Mouse (Mus musculus) ES-E14 (cell line): Measurements from ENCODE around the gene Gsg1l.

ENCODE experiments used
- CHD2 ChIP-seq: IDR thresholded peaks from 2 replicates; pipeline ENCODE4 v1.6.1; 2014; ENCODE audit warnings: mild to moderate bottlenecking, low read depth, low read length, inconsistent platforms
- HCFC1 ChIP-seq: IDR thresholded peaks from 2 replicates; pipeline ENCODE4 v1.6.1; 2012; ENCODE audit warnings: low read length, inconsistent platforms, borderline replicate concordance; ENCODE audit not compliant: insufficient read depth
- MAFK ChIP-seq: IDR thresholded peaks from 2 replicates; pipeline ENCODE4 v1.6.1; 2014; ENCODE audit warnings: mild to moderate bottlenecking, low read depth, low read length, inconsistent platforms; ENCODE audit not compliant: insufficient read depth
- ZC3H11A ChIP-seq: IDR thresholded peaks from 2 replicates; pipeline ENCODE4 v1.6.1; 2012; ENCODE audit warnings: low read depth, mild to moderate bottlenecking, inconsistent platforms, low read length, borderline replicate concordance
- ZNF384 ChIP-seq: IDR thresholded peaks from 2 replicates; pipeline ENCODE4 v1.6.1; 2012; ENCODE audit warnings: low read depth, low read length, inconsistent platforms

- TF ChIP-seq ZNF384 (no peak), ZC3H11A (no peak), HCFC1 (no peak), MAFK (no peak), CHD2 (no peak)
Observed at GRCm38 (mm10) chr7:125954994-125955393, 127.2 kb downstream of the Gsg1l start.
